Mouse (Mus musculus) mouse embryonic stem cell (cell line): ENCODE measurements at regions not wholly inside any gene's neighbourhood (a gene's known extent, or its start where the extent isn't known, plus 50 kb on each side); places are given as distances from the start of the nearest gene placed in this dataset.

Experiments
- in situ Hi-C, 2 experiments: fragments of 300-500 bp; cut with MboI; formaldehyde crosslinking; loops; 1 replicate in 1 of 2; 3 replicates in 1 of 2; pipeline ENCODE4 v1.14.3; 2019 to 2020; ENCODE audit warnings: low sequenced_read_pairs in 2 of 2, low pct_unique_long_range_greater_than_20kb in 1 of 2, mixed read lengths in 1 of 2; ENCODE audit not compliant: unreplicated experiment in 1 of 2

DNA sequence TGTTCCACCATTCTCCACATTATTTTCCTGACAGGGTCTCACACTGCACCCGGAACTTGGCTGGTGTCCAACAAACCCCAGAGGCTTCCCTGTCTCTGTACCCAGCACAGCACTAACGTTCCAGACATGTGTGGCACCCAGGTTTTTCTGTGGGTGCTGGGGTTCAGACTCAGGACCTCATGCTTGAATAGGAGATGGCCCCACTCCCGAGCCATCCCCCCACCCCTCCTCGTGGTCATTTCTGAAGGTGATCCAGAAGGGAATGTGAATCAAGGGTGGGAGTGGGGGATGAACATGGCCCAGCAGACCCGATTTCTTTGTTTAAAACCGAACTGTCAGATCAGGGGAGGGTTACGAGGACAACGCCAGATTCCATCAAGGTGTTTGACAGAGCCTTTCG lies 245.6 kb downstream of the Tbc1d1 start:
- in situ Hi-C loops: no loop called here

DNA sequence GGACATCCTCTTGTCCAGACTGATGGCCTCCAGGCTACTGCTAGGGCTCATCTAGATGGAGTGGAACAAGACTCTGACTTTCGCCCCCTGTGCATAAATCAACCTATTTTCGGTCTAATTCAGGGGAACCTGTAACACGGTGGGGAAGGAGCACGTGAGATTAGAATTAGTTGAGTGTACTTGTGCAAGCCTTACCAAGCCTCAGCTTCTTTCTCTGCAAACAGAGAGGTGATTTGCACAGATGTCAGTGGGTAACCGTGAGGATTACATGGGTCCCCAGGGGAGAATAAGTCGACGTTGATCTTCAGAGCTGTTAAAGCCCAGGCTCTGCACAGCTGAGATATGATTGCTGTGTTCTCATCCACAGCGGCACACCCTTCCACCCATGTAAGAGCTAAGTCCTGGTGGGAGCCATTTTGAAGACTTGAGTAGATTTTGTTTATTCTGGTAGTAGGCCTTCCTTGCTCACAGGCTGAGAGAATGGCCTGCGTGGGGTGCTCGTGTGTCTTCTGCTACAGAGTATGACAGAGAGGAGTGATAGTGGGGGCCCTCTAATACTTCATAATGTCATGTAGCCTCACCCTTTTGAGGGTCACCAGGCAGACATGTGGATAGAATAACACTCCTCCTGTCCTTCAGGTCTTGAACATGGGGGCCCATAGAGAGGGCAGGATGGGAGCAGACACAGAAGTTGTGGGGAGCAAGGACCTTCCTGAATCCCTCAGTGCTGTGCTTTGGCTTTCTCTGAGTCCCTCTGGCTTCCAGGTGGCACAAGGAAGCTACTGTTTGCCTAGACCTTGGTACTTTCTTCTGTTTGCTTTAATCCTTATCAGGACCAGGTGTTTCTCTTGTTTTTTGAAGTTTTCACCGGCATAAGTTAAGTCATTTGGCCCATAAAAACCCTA lies 247.2 kb downstream of the Tbc1d1 start:
- in situ Hi-C loops: no loop called here

DNA sequence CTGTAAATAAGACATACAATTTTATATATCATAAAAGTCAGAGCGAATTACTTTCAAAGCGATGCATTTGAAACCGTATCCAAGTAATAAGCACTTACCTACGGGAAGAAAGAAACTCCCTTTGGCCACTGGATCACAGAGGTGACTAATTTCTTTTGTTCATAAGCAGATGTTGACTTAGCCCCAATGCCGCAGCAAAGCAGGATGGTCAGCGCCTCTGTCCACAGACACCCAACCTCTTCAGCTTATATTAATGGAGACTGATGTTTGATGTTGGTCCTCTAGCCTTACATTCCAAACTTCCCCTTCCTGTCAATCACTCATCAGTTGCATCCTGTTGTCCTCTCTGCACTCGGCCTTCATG lies 247.9 kb downstream of the Tbc1d1 start:
- in situ Hi-C loops: no loop called here

DNA sequence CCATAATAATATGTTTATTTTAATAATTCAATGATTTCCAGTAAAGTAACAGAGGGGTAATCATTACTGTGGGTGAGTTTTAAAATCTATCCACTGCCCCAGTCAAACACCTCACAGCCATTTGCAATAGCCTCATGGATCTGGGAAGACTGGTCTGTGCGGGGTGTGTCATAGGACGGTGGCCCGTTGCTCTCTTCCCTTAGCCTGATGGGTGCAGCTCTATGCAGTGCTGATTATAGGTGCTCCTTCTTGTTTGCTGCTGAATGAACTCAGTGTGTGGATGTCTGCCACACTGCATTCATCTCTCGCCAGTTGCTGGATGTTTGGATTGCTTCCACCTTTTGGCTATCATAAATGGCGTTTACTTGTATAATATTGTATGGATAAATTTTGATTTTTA lies 248.4 kb downstream of the Tbc1d1 start:
- in situ Hi-C loops: no loop called here

DNA sequence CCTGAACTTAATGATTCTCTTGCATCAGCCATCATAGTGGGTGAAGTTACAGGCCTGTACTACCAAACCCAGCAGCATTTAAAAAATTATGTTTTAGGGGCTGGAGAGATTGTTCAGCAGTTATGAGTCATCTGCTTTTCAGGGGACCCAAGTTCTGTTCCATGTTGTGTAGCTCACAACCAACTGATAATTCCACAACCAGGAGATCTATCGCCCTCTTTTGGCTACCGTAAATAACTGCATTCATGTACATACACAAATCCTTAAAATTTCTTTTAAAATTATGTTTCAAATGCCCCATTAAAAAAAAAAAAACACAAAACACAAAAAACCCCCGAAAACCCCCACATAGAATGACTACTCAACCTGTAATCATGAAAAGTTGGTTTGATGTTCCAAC lies 252.8 kb downstream of the Tbc1d1 start:
- in situ Hi-C loops: no loop called here

DNA sequence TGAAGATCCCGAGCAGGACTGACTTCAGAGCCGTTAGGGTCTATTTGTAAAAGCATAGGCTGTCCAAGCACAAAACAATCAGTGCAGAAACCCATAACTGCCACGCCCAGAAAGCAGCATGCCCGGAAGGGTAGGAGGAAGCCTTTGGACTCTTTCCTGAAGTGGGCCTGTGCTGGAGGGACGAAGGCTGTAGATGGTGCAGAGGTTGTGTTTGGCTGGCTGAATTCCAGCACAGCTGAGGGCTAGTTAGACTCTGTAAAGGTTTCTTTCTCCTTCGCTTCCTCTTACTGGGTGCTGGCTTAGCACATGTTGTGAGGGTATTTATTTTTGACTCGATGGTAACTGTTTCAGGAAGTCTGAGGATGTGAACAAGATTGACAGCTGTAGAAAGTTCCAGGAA lies 254.5 kb downstream of the Tbc1d1 start:
- in situ Hi-C loops: no loop called here

DNA sequence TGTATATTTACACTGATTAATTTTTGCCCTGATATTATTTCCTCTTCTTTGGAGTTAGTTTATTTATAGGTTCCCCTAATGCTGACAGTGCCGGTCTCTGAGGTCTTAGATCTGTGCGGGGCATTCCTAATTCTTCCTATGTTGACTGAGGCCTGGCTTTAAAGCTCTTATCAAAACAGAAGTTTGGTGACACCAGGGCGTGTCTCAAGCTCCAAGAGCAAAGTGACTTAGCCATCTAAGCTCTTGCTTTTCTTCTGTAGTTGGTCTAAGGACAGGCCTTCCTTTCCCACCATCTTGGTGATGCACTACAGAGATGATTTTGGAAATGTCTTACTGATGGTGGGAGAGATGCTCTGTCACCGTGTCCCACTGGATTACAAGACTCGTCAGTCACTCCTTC lies 258.4 kb downstream of the Tbc1d1 start:
- in situ Hi-C loops: no loop called here

DNA sequence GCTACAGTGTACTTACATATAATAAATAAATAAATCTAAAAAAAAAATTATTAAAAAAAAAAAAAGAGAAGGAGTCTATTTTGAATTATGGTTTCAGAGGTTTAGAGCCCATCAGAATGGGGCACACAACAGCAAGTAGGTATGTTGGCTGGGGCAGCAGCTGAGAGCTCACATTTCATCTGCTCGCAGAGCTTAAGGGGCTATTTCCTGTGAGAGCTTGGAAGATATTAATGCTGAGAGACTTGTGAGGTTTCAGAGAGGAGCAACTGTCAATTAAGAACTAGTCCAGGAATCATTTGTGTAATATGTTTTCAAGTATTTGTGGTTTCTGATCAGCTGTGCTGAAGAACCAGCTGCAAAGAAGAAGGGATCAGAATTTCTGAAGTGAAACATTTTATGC lies 263.3 kb downstream of the Tbc1d1 start:
- in situ Hi-C loops: no loop called here

DNA sequence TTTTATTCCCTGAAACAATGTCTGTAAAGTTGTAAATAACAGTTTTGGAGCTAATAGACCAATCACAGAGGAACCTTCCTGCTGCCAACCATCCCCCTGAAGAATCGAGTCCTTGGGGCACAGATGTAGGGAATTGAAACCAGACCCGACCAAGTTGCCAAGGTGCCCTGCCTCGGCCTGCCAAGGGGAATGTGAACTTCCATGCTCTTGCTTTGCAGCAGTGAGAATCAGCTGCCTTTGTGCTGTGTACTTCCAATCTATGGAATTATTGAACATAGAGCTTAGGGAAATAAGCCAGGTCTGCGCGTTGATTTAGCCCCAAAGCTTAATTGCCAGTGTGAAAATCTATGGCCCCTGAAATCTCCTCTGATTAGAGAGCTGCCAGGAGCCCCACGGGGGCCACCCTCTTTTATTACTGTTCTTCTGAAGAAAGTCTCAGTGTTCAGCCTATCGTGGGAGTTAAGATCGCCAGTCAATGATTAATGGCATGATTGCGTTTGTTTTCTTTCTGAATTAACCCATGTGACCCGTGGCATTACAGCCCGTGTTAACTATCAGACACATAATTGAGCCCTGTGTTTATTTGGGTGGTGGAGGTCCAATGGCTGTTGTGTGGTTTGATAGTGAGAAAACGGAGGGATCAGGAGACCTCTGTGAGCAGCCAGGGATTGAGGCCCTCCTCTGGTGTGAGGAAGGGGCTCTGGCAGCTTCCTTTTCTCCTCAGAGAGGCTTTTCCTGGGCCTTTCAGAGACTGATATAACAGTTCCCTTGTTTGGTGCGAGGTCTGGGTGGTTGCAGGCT lies 266.9 kb downstream of the Tbc1d1 start:
- in situ Hi-C loops: no loop called here

DNA sequence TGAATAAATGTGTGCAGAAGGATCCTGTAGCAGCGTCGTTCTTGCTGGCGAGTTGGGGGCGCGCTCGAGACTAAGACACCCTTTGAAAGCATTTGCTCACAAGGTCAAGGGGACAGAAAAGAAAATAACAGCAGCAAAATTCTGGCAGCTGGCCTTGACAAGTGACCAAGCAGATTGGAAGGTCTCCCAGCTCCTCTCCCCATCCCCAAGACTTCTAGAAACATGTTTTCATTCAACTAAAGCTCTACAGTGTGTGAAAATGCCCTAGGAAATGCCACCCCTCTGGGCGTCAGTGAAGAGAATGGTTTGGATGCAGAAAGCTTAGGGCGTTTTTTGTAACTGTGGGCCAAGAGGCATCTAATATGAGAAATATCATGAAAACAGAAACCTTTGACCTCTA lies 272.7 kb downstream of the Tbc1d1 start:
- in situ Hi-C loops: no loop called here

DNA sequence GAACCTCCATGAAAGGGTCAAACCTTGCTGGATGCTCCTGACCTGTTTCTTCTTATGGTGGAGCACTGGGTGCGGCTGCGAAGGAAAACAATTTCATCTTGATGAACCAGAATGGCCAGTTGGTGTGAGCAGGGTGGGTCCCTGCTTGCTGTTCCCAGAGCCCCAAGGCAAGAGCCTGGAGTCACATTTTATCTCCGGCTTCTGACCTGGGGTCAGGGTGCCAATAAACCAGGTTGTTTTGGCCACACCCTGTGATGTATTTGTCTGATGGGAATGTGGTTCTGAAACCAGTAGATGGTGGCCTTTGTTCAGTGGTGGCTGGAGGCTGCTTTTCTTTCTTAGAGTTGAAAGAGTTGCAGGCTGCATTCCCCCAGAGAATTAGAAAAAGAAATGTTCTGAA lies 274.4 kb downstream of the Tbc1d1 start:
- in situ Hi-C loops: no loop called here

DNA sequence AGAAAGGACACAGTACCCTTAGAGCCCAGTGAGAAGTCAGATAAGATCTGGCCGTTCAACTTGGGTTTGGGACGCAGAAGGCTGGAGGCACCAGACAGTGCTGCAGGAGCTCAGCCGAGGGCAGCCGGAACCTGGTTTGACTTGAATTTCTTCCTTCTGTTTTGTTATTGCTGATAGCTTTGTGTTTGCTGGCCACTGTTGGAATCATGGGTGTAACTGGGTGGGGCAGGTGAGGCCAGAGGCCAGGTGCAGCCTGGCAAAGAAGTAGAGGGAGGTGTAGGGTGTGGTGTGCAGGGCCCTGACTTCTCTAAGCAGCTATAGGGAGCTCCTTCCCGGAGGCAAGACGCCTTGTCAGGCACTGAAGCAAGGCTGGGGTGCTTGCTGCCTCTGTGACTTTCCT lies 275.5 kb downstream of the Tbc1d1 start:
- in situ Hi-C loops: no loop called here

DNA sequence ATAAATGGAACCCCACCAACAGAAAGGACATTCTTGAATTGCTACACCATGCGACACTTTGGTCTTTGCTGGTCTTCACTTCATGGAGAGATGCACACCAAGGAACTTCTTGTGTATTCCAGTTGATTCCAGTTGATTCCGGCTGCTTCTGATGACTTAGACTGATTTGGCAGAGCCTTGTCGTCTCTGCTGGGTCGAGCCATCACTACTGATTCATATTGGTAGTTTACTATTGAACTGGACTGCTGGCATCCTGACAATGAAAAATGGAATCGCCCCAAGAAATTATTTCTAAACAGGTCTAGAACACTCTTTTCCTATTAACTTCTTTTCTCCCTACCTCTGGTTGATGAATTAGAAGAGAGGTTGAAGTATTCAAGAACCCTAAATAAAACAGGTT lies 277.7 kb downstream of the Tbc1d1 start:
- in situ Hi-C loops: no loop called here

DNA sequence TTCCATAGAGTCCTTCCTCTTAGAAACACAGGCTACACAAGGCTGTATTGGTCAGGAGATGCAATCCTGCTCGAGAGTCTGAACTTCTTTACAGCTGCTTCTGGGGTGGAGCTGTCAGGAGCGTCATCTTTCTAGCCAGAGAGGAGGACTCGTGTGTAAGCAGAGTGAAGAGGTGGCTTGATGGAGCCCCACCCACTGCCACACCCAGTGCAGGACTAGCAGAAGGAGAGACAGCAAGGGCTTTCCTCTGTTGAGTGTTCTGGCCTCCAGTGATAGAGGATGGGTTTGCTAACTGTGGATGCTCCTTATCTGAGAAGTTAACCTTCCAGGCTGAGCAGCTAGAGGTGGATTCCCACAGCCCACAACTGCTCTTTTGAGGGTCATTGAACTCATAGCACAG lies 279.4 kb downstream of the Tbc1d1 start:
- in situ Hi-C loops: no loop called here

DNA sequence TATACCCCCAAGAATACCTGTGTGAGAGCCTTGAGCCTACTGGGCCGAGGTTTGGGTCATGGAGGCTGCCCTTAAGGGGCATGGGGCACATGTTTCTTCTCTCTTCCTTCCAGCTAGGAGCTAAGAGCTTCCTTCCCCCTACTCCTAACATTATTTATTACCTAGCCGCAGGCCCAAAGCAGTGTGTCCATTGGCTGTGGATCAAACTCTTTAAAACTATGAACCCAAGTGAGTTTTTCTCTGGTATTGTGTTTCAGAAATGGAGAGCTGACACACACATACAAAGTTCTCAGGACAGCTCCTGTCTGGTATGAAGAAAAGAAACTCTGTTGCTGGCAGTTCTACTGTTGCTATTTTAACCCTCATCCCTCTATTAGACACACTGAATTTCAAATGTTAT lies 279.9 kb downstream of the Tbc1d1 start:
- in situ Hi-C loops: no loop called here

DNA sequence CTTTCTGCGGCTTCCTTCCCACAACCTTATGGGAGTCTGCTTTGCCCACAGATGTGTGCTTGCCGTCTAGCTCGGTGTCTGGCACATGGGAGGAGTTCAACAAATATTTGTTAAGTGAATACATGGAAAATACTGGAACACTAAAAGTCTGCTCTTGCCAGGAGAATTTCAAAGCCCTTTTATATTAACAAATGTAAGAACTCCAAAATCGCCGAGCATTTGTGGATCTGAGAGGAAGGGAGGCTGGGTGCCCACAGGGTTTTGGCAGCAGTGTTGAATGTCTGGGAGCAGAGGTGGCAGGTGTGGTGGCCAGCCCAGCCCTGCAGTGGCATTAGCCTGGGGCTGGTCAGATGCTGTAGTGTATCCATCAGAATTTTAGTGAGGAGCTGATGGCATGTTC lies 281.6 kb downstream of the Tbc1d1 start:
- in situ Hi-C loops: no loop called here

DNA sequence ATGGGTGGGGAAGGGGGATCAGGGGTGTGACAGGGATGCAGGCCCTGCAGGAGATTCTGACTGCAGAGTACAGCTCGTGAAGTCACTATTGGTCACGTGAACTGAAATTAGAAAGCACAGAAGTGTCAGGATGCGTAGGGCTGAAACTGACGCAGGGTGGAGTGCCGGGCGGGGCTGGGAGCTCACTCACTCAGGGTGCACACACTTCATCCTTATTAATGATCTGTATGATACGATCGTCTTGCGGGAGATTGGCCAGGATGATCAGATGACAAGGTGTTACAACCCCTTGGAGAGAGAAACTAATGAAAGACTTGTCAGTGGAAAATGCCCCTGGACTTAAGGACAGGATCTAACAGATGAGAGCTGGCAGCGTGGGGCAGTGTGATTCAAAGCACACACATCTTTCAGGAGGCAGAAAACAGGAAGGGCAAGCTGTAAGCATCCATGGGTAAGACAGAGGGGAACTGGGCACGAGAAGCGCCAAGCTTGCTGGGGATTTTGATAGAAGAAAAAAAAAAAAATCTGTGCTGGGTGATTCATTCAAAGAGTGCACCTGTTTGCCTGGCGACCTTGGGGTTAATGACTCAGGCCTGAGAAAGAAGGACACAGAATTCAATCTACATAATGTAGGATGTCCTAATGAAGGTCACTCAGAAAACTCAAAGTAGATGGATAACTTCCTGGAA lies 282.5 kb downstream of the Tbc1d1 start:
- in situ Hi-C loops: no loop called here

DNA sequence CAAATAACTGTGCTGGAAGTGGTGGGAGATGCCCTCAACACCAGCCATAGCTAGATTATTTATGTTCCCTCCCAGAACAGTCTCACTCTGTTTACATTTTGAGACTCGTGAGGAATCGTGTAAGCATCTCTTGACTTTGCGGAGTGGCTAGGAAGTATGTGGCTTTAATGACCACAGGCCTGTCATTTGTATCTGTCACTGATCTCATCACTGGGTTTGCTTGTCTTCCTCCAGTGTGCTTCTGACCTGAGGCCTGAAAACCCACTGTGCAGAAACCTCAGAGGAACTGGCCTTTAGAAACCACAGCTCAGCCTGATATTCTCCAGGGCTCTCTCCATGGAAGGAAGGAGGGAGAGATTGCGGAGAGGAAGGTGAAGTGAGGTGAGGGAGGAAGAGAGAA lies 291.7 kb downstream of the Tbc1d1 start:
- in situ Hi-C loops: no loop called here

DNA sequence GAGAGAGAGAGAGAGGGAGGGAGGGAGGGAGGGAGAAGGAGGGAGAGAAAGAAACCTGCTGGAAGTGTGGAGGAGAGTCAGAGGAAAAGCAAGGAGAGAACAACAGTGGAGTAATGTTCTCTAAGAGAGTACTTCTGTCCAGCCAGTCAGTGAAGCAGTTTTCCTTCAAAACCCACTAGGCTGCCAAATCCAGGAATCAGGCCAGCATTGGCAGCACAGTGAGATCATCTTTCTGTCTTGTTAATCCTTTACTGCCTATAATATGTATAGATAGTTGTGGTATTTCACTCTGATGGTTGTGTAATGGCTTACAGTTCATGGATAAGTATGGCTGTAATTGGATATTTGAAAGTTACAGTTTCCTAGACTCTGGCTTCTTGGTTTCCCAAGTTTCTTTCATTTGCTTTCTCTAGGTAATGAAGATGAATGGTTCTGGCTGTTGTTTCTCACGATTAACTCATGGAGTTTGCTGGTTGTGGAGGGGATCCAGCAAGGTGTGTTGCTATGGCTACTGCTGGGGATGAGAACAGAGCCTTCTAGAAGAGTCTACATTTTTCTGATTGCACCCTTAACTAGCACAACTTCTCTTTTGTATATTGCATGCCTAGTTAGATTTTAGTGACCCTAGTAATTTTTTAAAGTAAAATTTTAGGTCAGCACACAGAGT lies 296.7 kb downstream of the Tbc1d1 start:
- in situ Hi-C loops: no loop called here
